Mouse (Mus musculus): ENCODE results near the gene Hoxb6. TPM values are rescaled to one million over a fixed set of nuclear protein-coding genes. Genes with fewer than 3 reads are reported as not detected.
A peak's percentile ranks its signal among the peaks of the same experiment; 100 is the strongest.

The Hoxb6 gene
- total RNA-seq, 2 experiments from 2014 or later: not detected

DNA sequence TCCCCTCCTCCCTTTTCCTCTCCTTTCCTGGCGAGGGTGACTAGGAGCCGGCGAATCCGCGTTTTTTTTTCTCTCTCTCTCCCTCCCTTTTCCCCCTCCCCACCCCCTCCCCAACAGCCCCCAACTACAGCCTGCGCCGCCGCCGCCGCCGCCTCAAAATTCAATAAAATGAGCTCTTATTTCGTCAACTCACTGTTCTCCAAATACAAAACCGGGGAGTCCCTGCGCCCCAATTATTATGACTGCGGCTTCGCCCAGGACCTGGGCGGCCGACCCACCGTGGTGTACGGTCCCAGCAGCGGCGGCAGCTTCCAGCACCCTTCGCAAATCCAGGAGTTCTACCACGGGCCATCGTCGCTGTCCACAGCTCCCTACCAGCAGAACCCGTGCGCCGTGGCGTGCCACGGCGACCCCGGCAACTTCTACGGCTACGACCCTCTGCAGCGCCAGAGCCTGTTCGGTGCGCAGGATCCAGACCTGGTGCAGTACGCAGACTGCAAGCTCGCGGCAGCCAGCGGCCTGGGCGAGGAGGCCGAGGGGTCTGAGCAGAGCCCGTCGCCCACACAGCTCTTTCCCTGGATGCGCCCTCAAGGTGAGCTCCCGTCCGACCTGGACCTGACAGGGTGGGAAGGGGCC, 9.4 kb upstream of the Hoxb6 start:
- no peak for ATAC-seq (replicated peaks; ENCODE audit: low FRiP score, low TSS enrichment, poor library complexity, severe bottlenecking)

DNA sequence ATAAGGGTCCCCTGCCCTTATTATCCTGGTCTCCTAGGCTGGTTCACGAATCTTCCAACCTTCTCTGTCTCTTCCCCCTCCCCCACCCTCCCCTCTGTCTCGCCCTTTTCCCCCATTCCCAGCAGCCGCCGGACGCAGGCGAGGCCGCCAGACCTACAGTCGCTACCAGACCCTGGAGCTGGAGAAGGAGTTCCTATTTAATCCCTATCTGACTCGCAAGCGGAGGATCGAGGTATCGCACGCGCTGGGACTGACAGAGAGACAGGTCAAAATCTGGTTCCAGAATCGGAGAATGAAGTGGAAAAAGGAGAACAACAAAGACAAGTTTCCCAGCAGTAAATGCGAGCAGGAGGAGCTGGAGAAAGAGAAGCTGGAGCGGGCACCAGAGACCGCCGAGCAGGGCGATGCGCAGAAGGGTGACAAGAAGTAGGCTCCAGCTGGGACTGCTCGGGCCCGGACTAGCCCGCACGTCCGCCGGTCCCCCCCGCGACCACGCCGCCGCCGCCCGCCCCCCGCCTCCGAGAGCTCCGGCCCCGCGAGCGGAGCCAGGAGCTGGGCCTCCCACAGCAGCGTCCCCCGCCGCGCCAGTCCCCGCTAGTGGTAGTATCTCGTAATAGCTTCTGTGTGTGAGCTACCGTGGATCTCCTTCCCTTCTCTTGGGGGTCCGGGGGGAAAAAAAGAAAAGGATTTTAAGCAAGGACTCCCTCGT, 8.1 kb upstream of the Hoxb6 start:
- ATAC-seq (replicated peaks; ENCODE audit: low FRiP score, low TSS enrichment, poor library complexity, severe bottlenecking): peak; percentile 48; the same call in 1 of the 2 replicates

DNA sequence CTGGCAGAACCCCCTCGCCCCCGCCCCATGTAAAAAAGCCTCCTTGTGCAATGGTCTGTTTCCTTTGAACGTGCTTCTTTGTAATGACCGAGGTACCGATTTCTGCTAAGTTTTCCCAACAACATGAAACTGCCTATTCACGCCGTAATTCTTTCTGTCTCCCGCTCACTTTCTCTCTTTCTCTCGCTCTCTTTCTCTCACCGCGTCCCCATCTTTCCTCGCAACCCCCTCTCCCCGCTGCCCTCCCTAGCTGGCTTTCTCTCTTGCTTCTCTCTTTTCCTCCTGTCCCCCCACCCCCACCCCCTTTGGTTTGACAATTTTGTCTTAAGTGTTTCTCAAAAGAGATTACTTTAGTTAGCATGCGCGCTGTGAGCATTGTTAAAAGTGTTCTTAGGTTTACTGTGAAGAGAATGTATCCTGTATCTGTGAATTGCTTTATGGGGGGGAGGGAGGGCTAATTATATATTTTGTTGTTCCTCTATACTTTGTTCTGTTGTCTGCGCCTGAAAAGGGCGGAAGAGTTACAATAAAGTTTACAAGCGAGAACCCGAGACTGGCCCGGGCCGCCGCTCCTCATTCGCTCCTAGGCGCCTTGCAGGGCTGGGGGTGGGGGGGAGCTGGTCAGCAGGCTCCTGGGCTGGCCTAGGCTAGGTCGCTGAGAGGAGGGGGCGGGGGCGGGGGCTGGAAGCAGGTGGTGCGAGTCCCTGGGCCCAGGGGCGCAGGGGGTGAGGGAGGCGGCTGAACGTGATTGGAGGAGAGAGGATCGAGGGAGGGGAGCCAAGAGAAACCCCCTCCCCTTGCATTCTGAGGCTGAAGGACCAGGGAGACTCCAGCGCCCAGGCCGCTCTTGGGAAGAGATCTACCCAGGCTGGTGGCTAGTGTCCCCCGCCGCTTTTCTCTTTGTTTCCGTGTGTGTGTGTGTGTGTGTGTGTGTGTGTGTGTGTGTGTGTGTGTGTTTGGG, 7.2 kb upstream of the Hoxb6 start:
- ATAC-seq (replicated peaks; ENCODE audit: low FRiP score, low TSS enrichment, poor library complexity, severe bottlenecking): no peak

DNA sequence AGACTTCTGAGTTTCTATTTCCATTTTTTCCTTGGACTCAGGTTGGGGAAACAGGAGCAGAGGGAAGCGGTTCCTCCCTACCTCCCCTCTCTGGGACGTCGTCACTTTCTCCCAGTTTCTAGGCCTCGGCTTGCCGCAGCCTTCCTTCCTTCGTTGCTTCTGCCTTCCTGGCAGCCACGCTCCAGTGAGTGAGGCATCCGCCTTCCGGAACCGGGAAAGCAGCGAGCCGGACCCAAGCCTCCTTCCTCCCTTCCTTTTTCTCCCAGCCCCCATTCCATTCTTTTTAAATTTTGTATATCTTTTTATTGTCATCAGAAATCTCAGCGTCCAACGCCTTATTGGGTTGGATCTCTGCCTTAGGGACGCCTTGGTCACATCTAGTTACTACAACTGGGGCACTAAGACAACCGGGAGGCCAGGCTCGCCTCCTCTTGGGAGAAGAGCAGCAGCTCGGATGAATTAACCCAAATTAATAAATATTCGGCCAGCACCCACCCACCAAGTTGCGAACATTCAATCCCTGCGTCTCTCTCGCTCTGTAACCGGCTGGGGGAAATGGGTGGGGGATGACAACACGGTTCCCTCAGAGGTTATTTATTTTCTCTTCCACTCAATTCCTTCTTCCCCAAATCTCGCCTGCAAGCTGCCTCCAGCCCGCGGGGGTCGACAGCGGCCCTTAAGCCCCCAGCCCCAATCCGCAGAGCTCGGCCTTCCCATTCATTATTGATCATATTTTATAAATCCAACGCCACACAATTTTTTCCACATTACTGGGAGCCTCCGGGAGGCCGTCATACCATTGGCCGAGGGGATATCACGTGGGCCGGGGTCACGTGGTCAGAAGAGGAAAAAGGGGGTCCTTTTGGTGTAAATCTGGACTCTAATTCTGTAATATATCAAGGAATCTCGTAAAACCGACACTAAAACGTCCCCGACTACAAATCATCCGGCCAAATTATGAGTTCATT, 6.2 kb upstream of the Hoxb6 start, which contains the start of gene Hoxb7:
TSS of gene Hoxb7 (plus strand) at position 853 of the 968 bp plus-strand sequence.
- no peak for ATAC-seq (replicated peaks; ENCODE audit: low FRiP score, low TSS enrichment, poor library complexity, severe bottlenecking)

DNA sequence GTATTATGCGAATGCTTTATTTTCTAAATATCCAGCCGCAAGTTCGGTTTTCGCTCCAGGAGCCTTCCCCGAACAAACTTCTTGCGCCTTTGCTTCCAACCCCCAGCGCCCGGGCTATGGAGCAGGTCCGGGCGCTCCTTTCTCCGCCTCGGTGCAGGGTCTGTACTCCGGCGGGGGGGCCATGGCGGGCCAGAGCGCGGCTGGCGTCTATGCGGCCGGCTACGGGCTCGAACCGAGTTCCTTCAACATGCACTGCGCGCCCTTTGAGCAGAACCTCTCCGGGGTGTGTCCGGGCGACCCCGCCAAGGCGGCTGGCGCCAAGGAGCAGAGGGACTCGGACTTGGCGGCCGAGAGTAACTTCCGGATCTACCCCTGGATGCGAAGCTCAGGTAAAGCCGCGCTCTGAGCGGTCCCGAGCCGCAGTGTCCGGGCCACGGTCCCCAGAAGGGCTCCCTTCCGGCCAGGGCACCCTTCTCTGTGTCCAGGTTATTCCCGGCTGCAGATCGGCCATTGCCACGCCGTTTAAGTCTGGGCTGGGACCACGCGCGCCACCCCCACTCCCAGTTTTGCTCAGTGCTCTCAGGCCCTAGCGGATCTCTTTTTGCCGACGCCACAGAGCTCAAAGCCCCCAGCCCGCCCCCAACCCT, 5.4 kb upstream of the Hoxb6 start:
- ATAC-seq (replicated peaks; ENCODE audit: low FRiP score, low TSS enrichment, poor library complexity, severe bottlenecking): no peak

DNA sequence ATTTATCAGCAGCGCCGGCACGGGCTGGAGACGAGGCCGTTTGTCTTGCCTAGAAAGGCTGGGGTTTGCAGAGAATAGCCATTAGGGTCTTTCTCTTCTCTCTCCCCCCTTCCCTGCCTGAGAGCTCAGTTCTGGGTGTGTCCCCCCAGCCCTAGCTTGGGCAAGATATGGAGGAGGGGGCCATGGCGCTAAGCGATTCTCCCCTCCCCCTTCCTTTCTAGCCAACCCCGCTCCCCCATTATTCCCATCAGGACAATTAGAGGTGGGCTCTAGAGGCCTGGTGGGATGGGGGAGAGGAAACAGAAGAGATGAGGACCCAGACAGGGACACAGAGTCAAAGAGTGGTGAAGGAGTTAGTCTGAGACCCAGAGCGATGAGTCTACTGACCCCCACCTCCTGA, 4.9 kb upstream of the Hoxb6 start:
- ATAC-seq (replicated peaks; ENCODE audit: low FRiP score, low TSS enrichment, poor library complexity, severe bottlenecking): no peak

DNA sequence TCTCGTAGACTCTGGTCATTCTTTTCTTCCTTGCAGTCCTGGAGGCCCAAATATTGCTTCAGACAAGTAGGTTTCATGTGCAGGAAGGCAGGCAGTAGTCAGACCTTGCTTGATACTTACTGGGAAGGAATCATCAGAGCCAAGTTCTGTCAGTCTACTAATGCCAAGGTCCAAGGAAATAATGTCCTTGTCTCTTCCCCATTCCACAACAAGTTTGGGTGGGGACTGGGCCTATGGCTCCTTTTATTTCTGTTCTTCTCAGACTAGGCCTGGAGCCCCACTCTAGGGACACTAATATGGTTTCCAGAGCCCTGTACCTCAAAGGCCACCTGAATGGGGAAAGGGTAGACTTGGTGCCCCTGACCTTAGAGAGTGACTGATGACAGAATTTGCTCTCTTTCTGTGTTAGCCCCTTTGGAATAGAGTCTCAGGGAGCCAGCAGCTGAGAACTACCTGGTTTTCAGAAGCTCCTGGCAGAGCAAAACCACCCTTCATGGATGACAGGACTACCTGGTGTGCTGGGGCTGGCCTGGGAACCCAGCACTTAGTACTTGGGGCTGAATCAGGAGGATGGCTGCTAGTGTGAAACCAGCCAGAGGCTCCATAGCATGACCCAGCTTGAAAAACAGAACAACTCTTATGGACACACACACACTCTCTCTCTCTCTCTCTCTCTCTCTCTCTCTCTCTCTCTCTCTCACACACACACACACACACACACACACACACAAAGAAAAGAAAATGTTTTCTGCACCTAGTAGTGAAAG, 3.6 kb upstream of the Hoxb6 start:
- ATAC-seq (replicated peaks; ENCODE audit: low FRiP score, low TSS enrichment, poor library complexity, severe bottlenecking): no peak

DNA sequence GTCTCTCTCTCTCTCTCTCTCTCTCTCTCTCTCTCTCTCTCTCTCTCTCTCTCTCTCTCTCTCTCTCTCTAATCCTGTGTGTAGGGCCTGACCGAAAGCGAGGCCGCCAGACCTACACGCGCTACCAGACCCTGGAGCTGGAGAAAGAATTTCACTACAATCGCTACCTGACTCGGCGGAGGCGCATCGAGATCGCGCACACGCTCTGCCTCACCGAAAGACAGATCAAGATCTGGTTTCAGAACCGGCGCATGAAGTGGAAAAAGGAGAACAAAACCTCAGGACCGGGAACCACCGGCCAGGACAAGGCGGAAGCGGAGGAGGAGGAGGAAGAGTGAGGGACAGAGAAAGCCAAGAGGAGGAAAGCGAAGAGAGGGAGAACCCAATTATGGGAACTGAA, 3.0 kb upstream of the Hoxb6 start:
- no peak for ATAC-seq (replicated peaks; ENCODE audit: low FRiP score, low TSS enrichment, poor library complexity, severe bottlenecking)

DNA sequence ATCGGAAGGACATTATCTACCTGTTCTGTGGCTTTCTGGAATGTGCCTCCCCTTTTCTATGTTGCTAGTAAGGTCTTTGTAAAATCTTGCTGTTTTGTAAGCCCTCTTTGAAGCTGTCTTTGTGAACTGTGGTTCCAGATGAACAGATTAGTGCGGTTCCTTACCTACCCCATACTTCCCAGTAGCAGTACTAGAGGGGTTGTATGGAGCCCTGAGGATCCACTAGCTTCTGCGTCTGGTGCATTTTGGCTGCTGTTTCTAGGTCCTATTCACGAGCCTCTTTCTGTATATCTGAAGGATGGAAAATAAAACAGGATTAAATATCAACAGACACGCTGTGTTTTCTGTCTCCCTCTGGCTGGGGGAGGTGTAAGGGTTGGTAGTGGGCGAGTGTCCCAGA, 2.4 kb upstream of the Hoxb6 start:
- ATAC-seq (replicated peaks; ENCODE audit: low FRiP score, low TSS enrichment, poor library complexity, severe bottlenecking): no peak

DNA sequence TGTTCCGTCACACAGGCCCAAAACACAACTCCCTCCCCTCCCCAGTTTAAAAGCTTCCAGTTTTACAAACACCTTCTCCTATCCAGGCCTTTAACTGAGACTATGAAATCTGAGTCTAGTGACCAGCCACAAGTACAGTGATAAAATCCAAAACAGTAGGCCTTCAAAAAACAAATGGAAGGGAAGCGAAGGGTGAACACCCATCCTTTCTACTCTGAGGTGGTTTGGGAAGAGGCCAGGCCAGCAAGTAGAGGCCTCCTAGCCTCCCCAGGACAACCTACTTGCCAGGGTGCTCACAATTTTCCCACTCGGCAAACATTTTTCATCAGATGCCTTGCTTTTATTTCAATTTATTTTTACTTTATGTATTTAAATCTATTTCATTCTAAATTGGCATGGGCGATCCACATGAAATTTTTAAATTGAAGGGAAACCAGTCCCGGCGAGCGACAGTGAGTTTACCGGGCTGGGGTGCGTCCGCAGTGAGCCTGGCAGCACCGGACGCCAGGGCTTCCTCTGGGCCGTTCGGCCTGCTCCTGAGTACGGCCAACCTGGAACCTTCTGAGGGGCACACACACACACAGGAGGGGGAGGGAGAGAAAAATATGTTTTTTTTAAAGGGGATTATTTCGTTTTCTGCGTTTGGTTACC, 1.4 kb upstream of the Hoxb6 start:
- ATAC-seq (replicated peaks; ENCODE audit: low FRiP score, low TSS enrichment, poor library complexity, severe bottlenecking): no peak

DNA sequence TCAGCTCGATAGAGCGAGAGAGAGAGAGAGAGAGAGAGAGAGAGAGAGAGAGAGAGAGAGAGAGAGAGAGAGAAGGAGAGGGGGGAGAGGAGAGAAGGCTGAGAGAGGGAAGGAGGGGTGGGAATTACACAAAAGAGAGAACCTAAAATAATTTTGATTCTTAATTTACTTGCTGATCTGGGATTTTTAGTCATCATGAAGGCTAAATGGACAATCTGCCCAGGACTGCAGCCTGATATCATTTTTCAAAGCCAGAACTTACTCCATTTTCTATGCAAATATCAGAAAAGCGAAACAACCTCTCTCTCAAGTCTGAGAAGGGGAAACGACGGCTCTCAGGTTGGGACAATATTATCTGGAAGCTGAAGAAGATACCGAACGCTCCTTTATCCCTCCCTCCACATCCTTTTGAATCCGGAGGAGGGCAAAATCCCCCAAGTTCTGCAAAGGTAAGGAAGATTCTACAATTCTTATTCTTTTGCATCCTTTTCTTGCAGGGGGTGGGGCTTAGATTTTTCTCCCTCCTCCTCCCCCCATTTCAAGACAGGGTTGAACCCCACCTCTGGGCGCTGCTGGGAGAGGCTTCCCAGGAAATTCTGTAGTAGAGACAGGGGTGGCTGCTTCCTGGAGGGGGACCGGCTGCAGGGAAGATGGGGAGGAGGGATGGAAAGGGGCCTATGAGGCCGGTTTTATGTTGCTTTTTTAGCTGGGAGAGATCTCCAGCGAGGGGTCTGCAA, 457 bp downstream of the Hoxb6 start:
- ATAC-seq (replicated peaks; ENCODE audit: low FRiP score, low TSS enrichment, poor library complexity, severe bottlenecking): no peak

DNA sequence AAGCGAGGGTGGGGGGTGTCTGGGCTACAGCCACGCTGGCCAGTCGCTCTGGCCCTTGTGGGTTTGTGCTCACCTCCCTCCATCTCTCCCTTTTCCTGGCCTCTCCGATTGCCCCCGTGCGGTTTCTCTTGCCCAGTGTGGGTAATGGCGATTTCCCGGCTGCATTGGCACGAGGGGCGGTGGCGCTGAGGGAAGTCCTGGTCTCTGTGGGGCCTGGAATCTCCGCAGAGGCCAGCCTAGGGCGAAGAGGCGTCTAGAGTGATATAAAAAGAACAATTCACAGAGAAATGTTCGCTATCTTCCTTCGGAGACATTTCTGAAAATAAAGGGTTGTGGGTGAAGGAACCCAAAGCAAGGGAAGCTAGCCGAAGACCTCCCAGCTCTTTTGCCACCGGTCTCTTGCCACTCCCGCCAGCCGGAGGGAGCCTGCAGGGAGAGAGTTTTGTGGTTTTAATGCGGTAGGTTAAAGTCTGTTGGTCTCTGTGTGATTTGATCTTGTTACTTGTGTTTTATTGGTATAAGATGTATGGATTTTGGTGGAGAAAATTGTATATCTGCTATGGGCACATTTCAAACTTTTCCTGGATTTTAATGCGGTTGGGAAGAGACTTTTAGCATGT, 1.1 kb downstream of the Hoxb6 start:
- ATAC-seq (replicated peaks; ENCODE audit: low FRiP score, low TSS enrichment, poor library complexity, severe bottlenecking): no peak

DNA sequence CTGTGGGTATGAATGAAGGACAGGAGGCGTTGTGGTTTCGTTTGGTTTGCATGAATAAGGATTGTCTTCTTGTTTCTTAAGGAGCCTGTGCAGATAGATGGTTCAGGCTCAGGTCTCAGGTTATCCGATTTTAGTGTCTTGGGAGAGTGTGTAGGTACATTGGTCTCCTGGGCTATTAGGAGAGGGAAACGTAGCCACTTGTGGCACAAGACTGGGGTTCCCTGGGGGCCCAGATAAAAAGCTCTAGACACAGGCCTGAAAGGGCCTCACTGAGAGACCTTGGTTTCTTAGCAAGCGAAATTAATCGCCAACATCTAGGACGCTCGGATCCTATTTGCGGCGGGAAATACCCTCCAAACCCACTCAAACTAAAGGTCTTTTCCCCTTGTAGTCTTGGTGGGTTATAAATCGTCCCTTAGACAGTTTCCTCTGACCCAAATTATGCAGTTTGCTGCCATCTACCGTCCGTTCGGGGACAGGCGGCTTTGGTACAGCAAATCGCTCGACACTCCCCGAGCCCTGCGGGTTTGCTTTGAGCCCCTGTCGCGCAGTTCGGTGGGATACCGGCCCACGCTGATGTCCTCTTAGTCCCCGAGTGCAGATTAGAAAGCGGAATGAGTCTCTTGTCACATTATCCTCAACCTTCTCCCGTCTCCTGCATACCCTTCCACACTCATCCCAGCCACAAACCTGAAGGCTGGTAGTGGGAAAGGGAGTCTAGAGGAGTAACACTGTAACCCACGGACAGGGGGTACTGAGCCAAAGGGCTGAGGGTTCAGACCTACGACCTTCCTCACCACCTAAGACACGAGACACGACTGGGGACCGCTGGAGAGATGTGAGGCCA, 2.2 kb downstream of the Hoxb6 start:
- ATAC-seq (replicated peaks; ENCODE audit: low FRiP score, low TSS enrichment, poor library complexity, severe bottlenecking): peak; percentile 78

DNA sequence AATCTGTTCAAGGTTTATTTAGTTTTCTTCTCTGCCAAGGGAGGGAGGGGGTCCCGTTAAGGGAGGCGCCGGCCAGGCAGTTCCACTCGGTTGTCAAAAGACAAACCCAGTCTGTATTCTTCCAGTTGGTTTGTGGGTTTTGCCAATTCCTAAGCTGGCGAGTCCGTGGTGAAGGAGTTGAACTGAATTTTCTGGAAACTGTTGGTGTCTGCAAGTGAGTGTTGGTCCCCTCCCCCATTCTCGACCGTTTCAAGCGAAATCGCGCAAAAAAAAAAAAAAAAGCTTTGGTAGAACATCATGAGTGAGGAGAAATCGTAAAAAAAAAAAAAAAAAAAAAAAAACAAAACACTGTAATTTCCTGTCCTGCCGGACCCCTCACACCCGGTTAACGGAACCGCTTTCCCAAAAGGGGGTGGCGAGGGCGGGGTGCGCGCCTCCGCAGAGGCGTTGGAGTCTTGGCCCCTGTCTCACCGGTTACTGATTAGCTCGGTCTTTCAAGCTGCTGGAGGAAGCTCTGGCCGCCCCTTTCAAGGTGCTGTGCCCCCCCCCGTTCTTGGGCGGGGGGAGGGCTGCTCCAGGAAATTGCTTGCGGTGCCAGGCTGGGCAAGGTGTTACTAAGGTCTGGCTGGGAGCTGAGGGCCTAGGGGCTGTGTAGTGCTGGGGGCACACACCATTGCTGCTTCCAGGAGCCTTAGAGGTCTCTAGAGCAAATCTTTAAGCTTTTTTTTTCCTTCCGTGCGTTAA, 3.0 kb downstream of the Hoxb6 start:
- no peak for ATAC-seq (replicated peaks; ENCODE audit: low FRiP score, low TSS enrichment, poor library complexity, severe bottlenecking)

DNA sequence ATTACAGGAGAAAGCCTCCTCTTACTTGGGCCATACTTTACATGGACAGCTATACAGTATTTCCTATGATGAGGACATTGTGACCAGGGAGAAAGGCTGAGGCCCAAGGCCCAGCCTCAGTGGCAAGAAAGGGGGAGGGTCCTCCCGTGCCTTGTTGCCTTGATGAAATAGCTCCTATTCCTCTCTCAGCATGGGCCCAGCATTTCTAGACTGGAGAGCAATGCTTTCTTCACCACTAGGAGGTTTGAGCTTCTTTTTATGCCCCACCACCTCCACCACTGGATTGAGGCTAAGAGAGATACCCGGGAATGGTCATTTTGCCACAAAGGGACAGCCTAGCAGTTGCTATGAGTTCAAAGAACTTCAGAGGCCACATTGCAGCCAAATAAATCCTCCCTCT, 4.7 kb downstream of the Hoxb6 start:
- no peak for ATAC-seq (replicated peaks; ENCODE audit: low FRiP score, low TSS enrichment, poor library complexity, severe bottlenecking)

Data from megakaryocyte-erythroid progenitor cell, adult 5-6 weeks (primary cell).